Mouse (Mus musculus) heart, embryonic 14.5 days (tissue): ENCODE measurements at regions not wholly inside any gene's neighbourhood (a gene's known extent, or its start where the extent isn't known, plus 50 kb on each side); places are given as distances from the start of the nearest gene placed in this dataset.
A peak's percentile ranks its signal among the peaks of the same experiment; 100 is the strongest.

Experiments
- ATAC-seq: fragments of 200-750 bp; cut with Nextera tagmentation; 2 replicates; pipeline ENCODE4 v1.8.0; 2017; ENCODE audit warnings: low read depth, moderate TSS enrichment; ENCODE audit not compliant: insufficient number of reproducible peaks, insufficient read depth, low FRiP score
- H3K27ac ChIP-seq, 2 experiments: fragments of 200-500 bp in 1 of 2; fragments of 300-500 bp in 1 of 2; sonication (generic) in 1 of 2; replicated peaks in 1 of 2; 2 replicates each; pipeline ENCODE4 v1.5.1; 2012 to 2014; ENCODE audit warnings: low read depth in 2 of 2, low read length in 2 of 2, control low read depth in 1 of 2, mild to moderate bottlenecking in 1 of 2, mixed read lengths in 1 of 2; ENCODE audit not compliant: control insufficient read depth in 1 of 2, insufficient read depth in 1 of 2
- H3K27me3 ChIP-seq: fragments of 300-500 bp; sonication (generic); 2 replicates; pipeline ENCODE4 v1.6.1; 2014; ENCODE audit warnings: mild to moderate bottlenecking, low read length, control low read depth; ENCODE audit not compliant: control insufficient read depth, insufficient read depth
- H3K36me3 ChIP-seq: fragments of 300-500 bp; sonication (generic); 2 replicates; pipeline ENCODE4 v1.6.1; 2014; ENCODE audit warnings: mild to moderate bottlenecking, control low read depth, low read length, mixed read lengths; ENCODE audit not compliant: control insufficient read depth, insufficient read depth
- H3K4me1 ChIP-seq, 2 experiments: fragments of 200-500 bp in 1 of 2; fragments of 300-500 bp in 1 of 2; sonication (generic) in 1 of 2; 2 replicates each; pipeline ENCODE4 v1.6.1; 2012 to 2014; ENCODE audit warnings: low read length in 2 of 2, control low read depth in 1 of 2, mixed read lengths in 1 of 2; ENCODE audit not compliant: control insufficient read depth in 2 of 2, insufficient read depth in 2 of 2
- H3K4me2 ChIP-seq: fragments of 300-500 bp; sonication (generic); 2 replicates; pipeline ENCODE4 v1.6.1; 2014; ENCODE audit warnings: mild to moderate bottlenecking, low read length
- H3K4me3 ChIP-seq, 2 experiments: fragments of 200-500 bp in 1 of 2; fragments of 300-500 bp in 1 of 2; sonication (generic) in 1 of 2; 2 replicates each; pipeline ENCODE4 v1.5.1; 2012 to 2014; ENCODE audit warnings: low read length in 2 of 2, mild to moderate bottlenecking in 2 of 2, control low read depth in 1 of 2, low read depth in 1 of 2, moderate library complexity in 1 of 2; ENCODE audit not compliant: control insufficient read depth in 1 of 2, insufficient read depth in 1 of 2
- H3K9ac ChIP-seq: fragments of 300-500 bp; sonication (generic); 2 replicates; pipeline ENCODE4 v1.6.1; 2014; ENCODE audit warnings: mild to moderate bottlenecking, low read length
- H3K9me3 ChIP-seq: fragments of 300-500 bp; sonication (generic); 2 replicates; pipeline ENCODE4 v1.6.1; 2016; ENCODE audit warnings: low read length, control low read depth; ENCODE audit not compliant: control insufficient read depth
- WGBS: fragments of 180-500 bp; shearing (Covaris S2); extraction: QIAGEN DNeasy Blood & Tissue Kit; methylation state at CpG from one replicate; pipeline ENCODE4 v1.1.7; 2014; 5-methylcytosine and 5-hydroxymethylcytosine counted together

GRCm38 (mm10) chrX:145758406-145758805 is 253.4 kb upstream of the Amot start:
- H3K9ac ChIP-seq, result no peak overlapping the region
- H3K4me2 ChIP-seq, result 0 out of 2 replicates have a peak overlapping the region, but pooled peaks have one; percentile 8
- no peaks in the 10 kb centered on the region for H3K36me3 ChIP-seq
- WGBS, result 43% methylated on average over 5 of the region's 5 CpGs
- no peaks in the 10 kb centered on the region for H3K4me1 ChIP-seq
- H3K27me3 ChIP-seq, result no peaks in the 10 kb centered on the region
- no peak overlapping the region for H3K4me3 ChIP-seq
- H3K27ac ChIP-seq, result no peak overlapping the region
- no peak for ATAC-seq
- no peaks in the 10 kb centered on the region for H3K9me3 ChIP-seq

GRCm38 (mm10) chrX:145753427-145753826 is 248.4 kb upstream of the Amot start:
- ATAC-seq, result no peak
- Histone ChIP-seq H3K9me3 (no peaks in the 10 kb centered on the region), H3K27me3 (no peaks in the 10 kb centered on the region), H3K4me1 (no peaks in the 10 kb centered on the region), H3K4me3 (no peak overlapping the region), H3K4me2 (no peak overlapping the region), H3K9ac (no peak overlapping the region), H3K36me3 (no peaks in the 10 kb centered on the region), H3K27ac (no peak overlapping the region)
- WGBS, result 84% methylated on average over 2 of the region's 2 CpGs
